Mouse (Mus musculus) erythroblast, embryonic 14.5 days (primary cell): ENCODE measurements around the gene Gna14. TPM values are rescaled to one million over a fixed set of nuclear protein-coding genes. Genes with fewer than 3 reads are reported as not detected.
A peak's percentile ranks its signal among the peaks of the same experiment; 100 is the strongest.

ENCODE experiments used
- H3K27me3 ChIP-seq: 2 replicates; pipeline ENCODE4 v1.6.1; 2012; ENCODE audit warnings: inconsistent platforms; ENCODE audit not compliant: control insufficient read depth
- H3K36me3 ChIP-seq: 2 replicates; pipeline ENCODE4 v1.6.1; 2012; ENCODE audit warnings: mild to moderate bottlenecking, inconsistent platforms; ENCODE audit not compliant: control insufficient read depth
- H3K4me1 ChIP-seq: 2 replicates; pipeline ENCODE4 v1.6.1; 2012; ENCODE audit warnings: inconsistent platforms; ENCODE audit not compliant: control insufficient read depth
- H3K4me3 ChIP-seq: replicated peaks from 2 replicates; pipeline ENCODE3; 2012; ENCODE audit warnings: moderate library complexity, mild to moderate bottlenecking, inconsistent platforms
- H3K9me3 ChIP-seq: 2 replicates; pipeline ENCODE4 v1.6.1; 2012; ENCODE audit warnings: low read length, inconsistent platforms, mixed read lengths; ENCODE audit not compliant: control insufficient read depth
- GATA1 ChIP-seq: IDR thresholded peaks from 2 replicates; pipeline ENCODE4 v1.6.1; 2012; ENCODE audit warnings: low read length, inconsistent platforms, mixed read lengths
- TAL1 ChIP-seq: IDR thresholded peaks from 3 replicates; pipeline ENCODE4 v1.6.1; 2012; ENCODE audit warnings: low read length, inconsistent platforms, mixed read lengths
- polyA plus RNA-seq: library from polyadenylated mRNA; stranded (reverse); fragments of >175 nt; gene quantifications from 2 replicates; pipeline ENCODE4 v1.2.3, GENCODE M21; 2012

Gna14 gene
- polyA plus RNA-seq = not detected in 2 replicates

GRCm38 (mm10) chr19:16435531-16436231 is at the start of gene Gna14:
TSS of gene Gna14 (plus strand) at chr19:16435762.
- H3K9me3 ChIP-seq = no peaks in the 10 kb centered on the region
- TF ChIP-seq GATA1 (no peak), TAL1 (no peak)
- peak within 1 kb of the TSS; percentile 48 for H3K4me3 ChIP-seq
- H3K36me3 ChIP-seq = no peaks in the 10 kb centered on the region
- H3K27me3 ChIP-seq = peaks cover 25% of the 10 kb centered on the region
- peaks cover 18% of the 10 kb centered on the region for H3K4me1 ChIP-seq

- H3K36me3 ChIP-seq = no peaks in the 10 kb centered on the region; the same call in 1 of the 2 replicates
- no peaks in the 10 kb centered on the region for H3K4me1 ChIP-seq
- TF ChIP-seq TAL1 (no peak), GATA1 (no peak)
These were observed 49.0 kb upstream of the Gna14 start for GRCm38 (mm10) chr19:16386514-16386913.

GRCm38 (mm10) chr19:16390192-16390795 is 45.3 kb upstream of the Gna14 start:
- no peaks in the 10 kb centered on the region for H3K9me3 ChIP-seq
- H3K27me3 ChIP-seq = no peaks in the 10 kb centered on the region
- H3K4me1 ChIP-seq = no peaks in the 10 kb centered on the region
- no peak for TF ChIP-seq TAL1
- no peak for TF ChIP-seq GATA1
- no peak overlapping the region for H3K4me3 ChIP-seq
- H3K36me3 ChIP-seq = no peaks in the 10 kb centered on the region

More at GRCm38 (mm10) chr19:16386514-16386913, 49.0 kb upstream of the Gna14 start:
- H3K27me3 ChIP-seq = no peaks in the 10 kb centered on the region
- no peaks in the 10 kb centered on the region for H3K9me3 ChIP-seq
- H3K4me3 ChIP-seq = no peak overlapping the region

- H3K4me3 ChIP-seq = no peak overlapping the region
- no peaks in the 10 kb centered on the region for H3K4me1 ChIP-seq
- no peaks in the 10 kb centered on the region for H3K9me3 ChIP-seq
- no peak for TF ChIP-seq TAL1
- no peak for TF ChIP-seq GATA1
- H3K27me3 ChIP-seq = no peaks in the 10 kb centered on the region
- H3K36me3 ChIP-seq = no peaks in the 10 kb centered on the region
These were observed 41.2 kb upstream of the Gna14 start for GRCm38 (mm10) chr19:16394381-16394780.

GRCm38 (mm10) chr19:16403101-16403500 is 32.5 kb upstream of the Gna14 start:
- TF ChIP-seq GATA1 (no peak), TAL1 (no peak)
- H3K36me3 ChIP-seq = no peaks in the 10 kb centered on the region
- H3K4me1 ChIP-seq = no peaks in the 10 kb centered on the region
- H3K9me3 ChIP-seq = no peaks in the 10 kb centered on the region
- H3K4me3 ChIP-seq = no peak overlapping the region
- no peaks in the 10 kb centered on the region for H3K27me3 ChIP-seq

GRCm38 (mm10) chr19:16407727-16408126 is 27.8 kb upstream of the Gna14 start:
- Histone ChIP-seq H3K27me3 (no peaks in the 10 kb centered on the region), H3K9me3 (no peaks in the 10 kb centered on the region), H3K4me1 (no peaks in the 10 kb centered on the region), H3K36me3 (no peaks in the 10 kb centered on the region), H3K4me3 (no peak overlapping the region)
- TF ChIP-seq GATA1 (no peak), TAL1 (no peak)

- TF ChIP-seq GATA1 (no peak), TAL1 (no peak)
- Histone ChIP-seq H3K36me3 (no peaks in the 10 kb centered on the region), H3K4me3 (no peak overlapping the region), H3K9me3 (no peaks in the 10 kb centered on the region), H3K27me3 (no peaks in the 10 kb centered on the region), H3K4me1 (no peaks in the 10 kb centered on the region)
These were observed 24.3 kb upstream of the Gna14 start for GRCm38 (mm10) chr19:16411302-16411701.

- Histone ChIP-seq H3K4me3 (no peak overlapping the region), H3K27me3 (no peaks in the 10 kb centered on the region), H3K9me3 (no peaks in the 10 kb centered on the region), H3K4me1 (no peaks in the 10 kb centered on the region), H3K36me3 (no peaks in the 10 kb centered on the region)
- TF ChIP-seq GATA1 (no peak), TAL1 (no peak)
These were observed 17.4 kb upstream of the Gna14 start for GRCm38 (mm10) chr19:16418086-16418663.

GRCm38 (mm10) chr19:16425596-16425995 is 10.0 kb upstream of the Gna14 start:
- Histone ChIP-seq H3K9me3 (peaks cover 3% of the 10 kb centered on the region; the same call in 1 of the 2 replicates), H3K36me3 (no peaks in the 10 kb centered on the region), H3K4me3 (no peak overlapping the region), H3K27me3 (no peaks in the 10 kb centered on the region), H3K4me1 (no peaks in the 10 kb centered on the region)
- TF ChIP-seq GATA1 = no peak
- no peak for TF ChIP-seq TAL1
